Mouse (Mus musculus) CD4-positive, CD25-positive, alpha-beta regulatory T cell, adult 9 weeks (primary cell): ENCODE measurements around the gene Cfap43. TPM values are rescaled to one million over a fixed set of nuclear protein-coding genes. Genes with fewer than 3 reads are reported as not detected.

Experiments used
- polyA plus RNA-seq: library from polyadenylated mRNA; unstranded; fragments of 100-300 nt; shearing (Covaris generic); gene quantifications from one replicate; pipeline ENCODE4 v1.2.1, GENCODE M21; 2017

Gene Cfap43
- polyA plus RNA-seq, result 0.30 TPM

DNA sequence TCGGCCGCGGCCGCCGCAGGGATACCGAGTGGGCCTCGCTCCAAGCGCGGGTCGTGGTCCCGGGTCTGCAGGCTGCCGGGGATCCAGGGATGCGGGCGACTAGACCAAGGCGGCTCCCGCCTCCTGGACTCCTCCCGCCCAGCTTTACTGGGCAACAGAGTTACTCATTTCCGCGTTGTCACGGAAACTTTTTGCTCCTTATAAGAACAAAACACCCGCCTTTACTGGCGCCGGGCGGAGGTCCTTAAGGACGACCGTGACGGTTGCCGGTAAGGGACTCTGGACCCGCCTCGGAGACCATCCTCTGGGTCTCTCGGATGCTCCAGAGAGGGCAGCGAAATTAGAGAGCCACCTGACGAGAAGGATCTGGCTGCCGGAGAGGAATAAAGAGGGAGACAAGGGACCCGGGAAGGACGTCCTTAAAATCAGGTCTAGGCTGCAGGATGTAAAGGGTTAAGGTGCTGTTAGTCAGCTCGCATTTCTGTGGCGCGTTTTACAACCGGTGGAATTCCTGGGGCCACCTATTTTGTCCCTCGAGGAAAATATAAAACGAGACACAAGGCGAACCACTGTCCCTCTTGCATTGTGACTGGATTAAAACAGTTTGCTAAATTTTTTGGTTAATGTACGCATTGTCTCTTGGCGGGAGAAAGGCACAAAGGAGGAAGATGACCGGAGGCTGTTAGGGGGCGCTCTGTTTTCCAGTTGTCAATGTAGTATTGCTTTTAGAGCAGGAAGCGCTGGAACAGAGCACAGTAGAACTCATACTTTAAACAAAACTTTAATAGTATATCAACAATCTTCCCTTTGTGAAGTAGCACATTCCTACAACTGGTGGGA lies at the start of gene Cfap43, which contains the start of gene Itprip:
Cfap43 (minus strand) TSS at position 162 of the 840 bp plus-strand sequence.
Itprip (minus strand) TSS at position 174 of the 840 bp plus-strand sequence.

DNA sequence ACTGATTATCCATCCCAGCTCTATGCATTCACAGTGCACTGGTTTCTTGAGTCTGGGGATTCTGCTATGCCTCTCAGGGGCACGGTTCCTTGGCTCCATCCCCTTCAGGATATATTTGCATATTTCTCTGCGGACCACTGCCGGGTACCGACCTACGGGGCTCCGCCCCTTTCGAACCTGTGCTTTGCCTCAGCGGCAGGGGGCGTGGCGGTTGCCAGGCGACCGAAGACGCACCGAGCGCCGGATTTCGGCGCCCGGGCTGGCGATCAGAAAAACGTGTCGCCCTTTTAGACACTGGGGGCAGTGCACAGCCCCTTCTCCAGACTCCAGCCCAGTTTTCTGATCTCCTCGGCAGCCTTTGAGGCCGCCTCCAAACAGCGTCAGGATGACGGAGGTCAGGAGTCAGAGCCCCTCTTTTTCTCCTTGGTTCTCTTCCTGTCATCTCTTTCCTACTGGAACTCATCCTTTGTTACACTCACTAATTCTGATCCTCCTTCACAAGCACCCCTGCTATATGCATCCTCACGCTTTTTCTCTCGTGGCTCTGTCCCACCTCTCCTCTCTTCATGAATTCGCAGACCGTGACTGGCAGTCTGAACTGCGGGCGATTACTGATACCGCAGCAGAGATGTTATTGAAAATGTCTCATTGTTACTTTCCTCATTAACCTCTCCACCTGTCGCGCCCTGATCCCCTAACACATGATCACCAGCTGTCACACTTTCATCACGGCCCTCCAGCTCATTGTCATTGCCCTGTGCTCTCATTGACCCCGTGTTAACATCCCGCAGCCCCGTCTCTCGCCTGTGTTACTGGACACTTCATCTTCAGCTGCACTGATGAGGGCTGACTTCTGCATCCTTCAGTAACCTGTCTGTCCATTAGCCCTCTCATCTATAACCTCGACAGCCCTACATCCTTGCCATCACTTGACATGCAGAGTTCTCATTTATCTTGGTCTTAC lies 18.6 kb upstream of the Cfap43 start, which contains the start of gene Cfap58:
Cfap58 (plus strand) TSS at position 233 of the 964 bp plus-strand sequence.

DNA sequence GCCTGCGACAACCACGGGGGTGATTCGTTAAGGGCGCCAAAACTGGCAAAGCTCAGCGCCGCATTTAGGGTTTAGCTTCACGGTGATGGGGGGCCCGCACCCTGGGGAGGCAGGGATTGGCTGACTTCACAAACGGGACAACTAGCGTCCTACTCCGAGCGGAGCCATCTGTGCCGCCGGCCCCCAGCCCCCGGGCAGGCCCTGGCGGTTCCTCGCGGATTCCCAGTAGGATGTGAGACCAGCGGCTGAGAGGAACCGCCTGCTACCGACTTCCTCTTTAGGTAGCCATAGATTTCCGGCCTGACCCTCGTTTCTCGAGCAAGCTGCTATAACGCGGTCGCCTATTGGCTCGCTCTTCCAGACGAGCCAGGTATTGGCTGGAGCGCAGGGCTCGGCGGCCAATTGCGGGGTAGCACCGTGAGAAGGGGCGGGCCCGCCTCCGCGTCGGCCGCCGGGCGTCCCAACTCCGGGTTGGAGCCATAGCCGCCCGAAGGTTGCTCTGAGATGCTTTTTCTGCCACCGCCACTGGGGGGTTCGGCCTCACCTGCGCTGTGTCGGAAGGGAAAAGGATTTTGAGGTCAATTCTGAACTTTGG lies 53.6 kb downstream of the Cfap43 start, which contains the start of gene Gsto2:
Gsto2 (plus strand) TSS at position 182 of the 595 bp plus-strand sequence.

DNA sequence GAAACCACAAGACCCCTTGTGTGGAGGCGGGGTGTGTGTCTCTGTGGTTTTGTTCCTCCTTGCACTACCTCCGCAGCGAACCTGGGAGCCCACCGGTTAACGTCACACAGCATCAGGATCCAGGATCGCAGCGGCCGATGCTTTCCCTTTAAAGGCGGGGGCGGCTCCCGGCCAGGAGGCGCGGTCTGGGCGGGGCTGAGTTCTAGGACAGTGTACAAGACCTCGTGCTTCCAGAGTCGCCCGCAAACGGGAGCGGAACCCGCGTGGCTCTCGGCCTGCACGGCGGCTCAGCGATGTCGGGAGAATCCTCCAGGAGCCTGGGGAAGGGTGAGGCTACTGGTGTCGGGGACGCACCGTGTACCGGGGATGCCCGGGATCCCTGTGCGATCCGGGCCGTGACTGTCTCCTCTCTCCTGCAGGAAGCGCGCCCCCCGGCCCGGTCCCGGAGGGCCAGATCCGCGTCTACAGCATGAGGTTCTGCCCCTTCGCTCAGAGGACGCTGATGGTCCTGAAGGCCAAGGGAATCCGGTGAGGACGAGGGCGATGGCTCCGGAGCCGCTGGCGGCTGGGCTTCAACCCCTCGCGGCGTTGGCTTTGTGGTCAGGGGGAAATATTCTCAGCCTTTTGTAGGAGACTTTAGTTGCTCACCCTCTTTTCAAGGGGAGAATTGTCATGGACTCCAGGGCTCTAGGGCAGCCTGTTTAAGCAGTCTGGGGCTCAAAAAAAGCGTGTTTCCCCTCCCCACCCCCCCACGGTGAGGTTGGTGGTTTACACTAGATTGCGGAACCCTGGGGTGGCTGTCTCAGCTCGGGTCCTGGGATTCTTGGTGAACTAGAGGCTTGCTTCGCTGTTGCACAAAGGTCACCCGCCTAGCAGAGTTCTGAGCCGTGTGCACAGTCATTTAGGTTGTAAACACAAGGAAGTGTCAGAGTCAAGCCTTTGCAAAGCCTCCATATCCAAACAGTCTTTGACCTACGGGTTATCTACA lies 64.0 kb downstream of the Cfap43 start, which contains the start of gene Gsto1:
Gsto1 (plus strand) TSS at position 175 of the 988 bp plus-strand sequence.

DNA sequence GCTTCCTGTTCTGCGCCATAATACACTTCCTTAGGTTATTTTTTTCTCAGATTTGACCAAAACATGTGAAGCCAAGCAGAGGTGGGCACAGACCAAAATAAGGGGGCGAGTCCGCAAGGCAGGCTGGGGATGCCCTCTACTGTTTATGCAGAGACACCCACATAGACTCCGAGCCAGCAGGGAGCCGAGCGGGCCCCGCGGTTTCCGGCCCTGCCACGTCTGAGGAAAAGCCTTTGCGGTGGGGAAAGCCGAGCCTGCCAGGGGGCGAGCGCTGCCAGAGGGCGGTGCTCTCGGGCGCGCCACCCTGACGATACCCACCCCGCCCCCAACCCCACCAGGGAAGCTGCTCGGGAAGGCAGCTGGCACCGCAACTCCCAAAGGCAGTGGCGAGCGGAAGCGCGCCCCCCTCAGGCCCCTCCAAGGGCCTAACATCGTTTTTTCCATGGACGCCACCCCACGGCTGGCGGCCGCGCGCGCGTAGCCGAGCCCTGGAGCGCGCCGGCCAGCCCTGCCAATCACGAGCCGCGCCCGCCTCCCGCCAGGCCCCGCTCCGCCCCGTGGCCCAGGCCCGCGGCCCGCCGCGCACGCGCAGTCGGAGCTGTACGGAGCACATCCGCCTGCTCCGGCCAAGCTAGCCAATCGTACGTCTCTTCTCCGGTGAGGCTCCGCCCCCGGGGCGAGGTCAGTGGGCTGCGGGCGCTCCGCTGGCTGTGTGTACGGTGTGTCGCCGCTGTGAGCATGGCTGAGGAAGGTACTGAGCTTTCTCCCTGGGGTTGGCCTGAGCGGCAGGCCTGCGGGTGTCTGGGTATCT lies 187.8 kb downstream of the Cfap43 start, which contains the start of gene Sfr1:
Sfr1 (plus strand) TSS at position 612 of the 811 bp plus-strand sequence.

DNA sequence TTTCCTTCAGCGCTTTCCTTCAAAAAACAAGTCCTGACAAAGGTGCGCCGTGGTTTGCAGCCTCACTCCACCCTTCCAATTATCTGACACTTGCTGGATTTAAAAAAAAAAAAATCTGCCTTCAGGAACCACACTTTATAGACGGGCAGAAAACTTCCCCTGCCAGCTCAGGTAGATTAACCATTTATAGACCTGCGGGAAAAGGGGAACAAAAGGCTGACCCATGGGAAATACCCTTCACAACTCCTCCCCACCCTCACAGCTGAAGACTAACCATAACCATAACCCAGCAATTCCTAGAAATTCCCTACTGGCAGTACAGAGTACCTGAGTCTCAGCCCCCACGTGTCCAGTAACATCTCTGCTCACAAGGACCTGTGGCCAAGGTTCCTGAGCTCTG lies 227.1 kb downstream of the Cfap43 start, which contains the start of gene Col17a1:
Col17a1 (minus strand) TSS at position 101 of the 400 bp plus-strand sequence.

Other genes starting within 250 kb of the Cfap43 start
- gene Col17a1, start 227.2 kb downstream of the Cfap43 start, polyA plus RNA-seq, result not detected
- gene Sfr1, start 187.6 kb downstream of the Cfap43 start, polyA plus RNA-seq, result 175 TPM
- 95.8 TPM for gene Gsto1, start 64.3 kb downstream of the Cfap43 start, polyA plus RNA-seq
- 0.56 TPM for gene Gsto2, start 53.8 kb downstream of the Cfap43 start, polyA plus RNA-seq
- gene Itprip, start within 50 bp of the Cfap43 start, polyA plus RNA-seq, result 55.5 TPM
- gene Cfap58, start 18.4 kb upstream of the Cfap43 start, polyA plus RNA-seq, result not detected